Mouse (Mus musculus): ENCODE results near the gene AA986860. TPM values are rescaled to one million over a fixed set of nuclear protein-coding genes. Genes with fewer than 3 reads are reported as not detected.

Gene AA986860
- polyA plus RNA-seq, 1 experiment from 2014 or later = 8.0 TPM

DNA sequence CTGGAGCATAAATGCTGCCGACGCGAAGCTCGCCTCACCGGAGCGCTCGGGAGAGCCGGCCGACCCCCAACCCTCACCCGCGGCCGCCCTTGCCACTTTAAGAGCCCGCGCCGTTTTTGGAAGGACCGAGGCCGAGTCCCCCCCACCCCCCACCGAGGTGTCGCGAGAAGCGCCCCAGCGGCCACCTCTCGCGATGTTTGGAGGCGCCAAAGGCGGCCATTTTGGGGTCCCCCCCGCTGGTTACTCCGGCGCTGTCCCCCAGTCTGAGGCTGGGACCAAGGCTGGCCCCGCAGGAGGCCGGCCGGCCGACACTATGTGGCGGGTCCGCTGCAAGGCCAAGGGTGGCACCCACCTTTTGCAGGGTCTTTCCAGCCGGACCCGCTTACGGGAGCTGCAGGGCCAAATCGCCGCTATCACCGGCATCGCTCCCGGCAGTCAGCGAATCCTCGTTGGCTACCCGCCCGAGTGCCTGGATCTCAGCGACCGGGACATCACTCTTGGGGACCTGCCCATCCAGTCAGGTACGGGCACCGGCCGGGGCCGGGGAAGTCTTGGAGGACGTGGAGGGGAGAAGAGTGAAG, 14.4 kb upstream of the AA986860 start, which contains the start of gene Yod1:
Gene Yod1, plus strand, starts transcription at position 37 of the 581 bp plus-strand sequence.
- ATAC-seq = peak; percentile 67
- Histone ChIP-seq H3K27ac (peak within 1 kb of the TSS; percentile 92), H3K9ac (peak within 1 kb of the TSS; percentile 95), H3K4me3 (peak within 1 kb of the TSS; percentile 84), H3K4me1 (peaks cover 51% of the 10 kb centered on the region), H3K4me2 (peak within 1 kb of the TSS; percentile 86), H3K36me3 (peaks cover 36% of the 10 kb centered on the region), H3K27me3 (replicated peaks) (no peaks in the 10 kb centered on the region), H3K9me3 (replicated peaks) (no peaks in the 10 kb centered on the region)
- 1% methylated on average over 54 of the region's 54 CpGs for WGBS (ENCODE audit: insufficient replicate concordance)

DNA sequence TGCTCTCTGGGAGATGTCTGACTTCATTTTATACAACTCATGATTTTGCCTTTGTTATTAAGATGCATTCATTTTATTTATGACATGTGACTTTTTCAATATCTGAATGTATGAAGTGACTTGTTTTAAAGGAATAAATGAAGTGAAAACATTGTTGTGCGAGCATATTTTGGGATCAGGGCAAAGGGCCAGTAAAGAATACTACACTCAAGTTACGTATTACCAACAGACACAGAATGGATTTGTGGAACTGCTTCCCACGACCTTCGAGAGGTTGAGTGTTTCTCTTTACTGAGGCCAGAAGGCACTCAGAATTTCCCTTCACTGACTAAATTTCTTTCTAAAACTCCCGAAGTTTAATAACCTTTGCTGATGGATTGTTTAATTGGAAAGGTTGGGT, 7.6 kb upstream of the AA986860 start:
- Histone ChIP-seq H3K4me3 (no peak overlapping the region), H3K9me3 (replicated peaks) (no peaks in the 10 kb centered on the region), H3K9ac (no peak overlapping the region), H3K4me2 (no peak overlapping the region), H3K27me3 (replicated peaks) (no peaks in the 10 kb centered on the region), H3K36me3 (peaks cover 31% of the 10 kb centered on the region), H3K27ac (no peak overlapping the region), H3K4me1 (peaks cover 25% of the 10 kb centered on the region)
- no peak for ATAC-seq
- 88% methylated on average over 5 of the region's 5 CpGs for WGBS (ENCODE audit: insufficient replicate concordance)

DNA sequence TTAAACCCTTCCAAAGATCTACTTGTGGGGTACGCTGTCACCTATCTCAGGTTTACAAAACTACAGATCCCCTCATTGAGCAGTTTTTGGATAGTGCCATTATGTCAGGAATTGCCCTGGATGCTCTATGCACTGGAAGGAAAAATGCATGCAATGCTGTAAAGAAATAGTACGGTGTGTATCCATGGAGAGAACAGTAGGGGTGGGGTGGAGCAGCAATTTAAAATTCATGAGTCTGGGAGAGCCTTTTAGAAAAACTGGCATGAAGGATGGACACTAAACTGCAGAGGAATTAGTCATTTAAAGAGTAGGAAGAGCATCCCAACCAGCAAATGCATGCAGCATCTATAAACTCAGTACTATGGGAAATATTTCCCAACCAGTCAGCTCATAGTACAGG, 5.4 kb upstream of the AA986860 start:
- H3K36me3 ChIP-seq = peaks cover 22% of the 10 kb centered on the region
- no peaks in the 10 kb centered on the region for H3K27me3 ChIP-seq (replicated peaks)
- ATAC-seq = no peak
- H3K27ac ChIP-seq = peak overlapping the region; percentile 30; the same call in 1 of the 2 replicates
- H3K9ac ChIP-seq = no peak overlapping the region
- no peak overlapping the region for H3K4me2 ChIP-seq
- H3K9me3 ChIP-seq (replicated peaks) = no peaks in the 10 kb centered on the region
- 91% methylated on average over 2 of the region's 2 CpGs for WGBS (ENCODE audit: insufficient replicate concordance)
- peaks cover 32% of the 10 kb centered on the region for H3K4me1 ChIP-seq
- H3K4me3 ChIP-seq = no peak overlapping the region

DNA sequence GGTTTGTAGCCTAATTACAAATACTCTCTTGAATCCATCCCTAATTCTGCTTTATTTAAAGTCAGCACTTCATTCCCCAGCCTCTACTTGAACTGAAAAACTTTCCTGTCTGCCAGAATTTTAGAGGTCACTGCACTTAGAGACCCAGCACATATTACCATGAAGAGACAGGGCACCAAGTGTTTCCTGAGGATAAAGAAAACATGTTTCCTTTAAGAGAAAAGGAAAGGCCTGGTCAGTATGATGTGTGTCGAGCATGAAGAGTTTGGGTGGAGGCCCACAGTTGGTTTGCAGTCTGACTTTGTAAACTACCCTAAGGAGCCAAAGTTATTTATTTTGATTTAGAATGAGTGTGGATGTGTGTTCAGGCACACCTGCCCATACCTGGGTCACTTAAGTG, 3.7 kb upstream of the AA986860 start:
- H3K4me1 ChIP-seq = peaks cover 44% of the 10 kb centered on the region

DNA sequence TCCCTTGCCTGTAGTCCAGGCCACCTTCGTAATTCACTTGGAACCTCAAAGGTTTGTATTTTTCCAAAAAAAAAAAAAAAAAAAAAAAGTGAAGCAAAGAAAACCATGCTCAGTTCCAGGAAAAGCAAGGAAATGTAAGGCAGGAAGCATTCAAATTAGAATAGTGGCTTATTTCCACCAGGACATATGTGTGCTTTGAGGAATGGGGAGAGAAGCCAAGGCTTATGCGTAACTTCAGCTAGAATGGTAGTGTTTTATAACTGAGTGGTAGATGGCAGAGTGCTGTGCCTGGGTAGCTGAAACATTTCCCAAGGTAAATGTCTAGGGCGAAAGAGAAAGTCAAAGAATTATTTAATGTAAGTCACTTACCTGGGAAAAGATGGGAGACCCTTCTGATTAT, 3.1 kb upstream of the AA986860 start:
- WGBS (ENCODE audit: insufficient replicate concordance) = 87% methylated on average over 3 of the region's 3 CpGs

More for the DNA sequence above, 3.7 kb upstream of the AA986860 start:
- Histone ChIP-seq H3K36me3 (peaks cover 14% of the 10 kb centered on the region), H3K4me2 (no peak overlapping the region), H3K4me3 (no peak overlapping the region), H3K27me3 (replicated peaks) (no peaks in the 10 kb centered on the region), H3K27ac (peak overlapping the region; percentile 64; the same call in 1 of the 2 replicates), H3K9me3 (replicated peaks) (no peaks in the 10 kb centered on the region), H3K9ac (no peak overlapping the region)
- WGBS (ENCODE audit: insufficient replicate concordance) = 21% methylated on average over 1 of the region's 1 CpGs
- no peak for ATAC-seq

DNA sequence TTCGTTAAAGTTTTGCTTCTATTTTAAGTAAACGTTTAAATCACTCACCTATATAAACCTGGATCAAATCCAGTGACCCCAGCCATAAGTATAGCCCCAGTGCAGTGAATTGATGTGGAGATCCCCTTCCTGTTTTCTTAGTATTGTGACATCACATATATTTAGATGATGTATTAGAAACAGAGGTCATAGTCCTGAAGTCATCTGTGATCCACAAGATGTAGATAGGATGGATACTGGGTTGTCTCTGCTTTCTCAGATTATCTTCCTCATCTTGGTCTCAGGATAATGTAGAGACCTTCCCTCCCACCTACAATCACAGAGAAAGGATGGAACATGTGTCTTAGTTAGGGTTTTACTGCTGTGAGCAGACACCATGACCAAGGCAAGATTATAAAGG, 2.6 kb upstream of the AA986860 start, which contains the start of gene Pfkfb2:
Gene Pfkfb2, minus strand, starts transcription at position 101 of the 400 bp plus-strand sequence.
- Histone ChIP-seq H3K36me3 (peaks cover 4% of the 10 kb centered on the region), H3K4me1 (peaks cover 55% of the 10 kb centered on the region), H3K27ac (peak within 1 kb of the TSS; percentile 64; the same call in 1 of the 2 replicates), H3K9ac (no peak within 1 kb of the TSS), H3K4me3 (no peak within 1 kb of the TSS), H3K4me2 (no peak within 1 kb of the TSS), H3K9me3 (replicated peaks) (no peaks in the 10 kb centered on the region), H3K27me3 (replicated peaks) (no peaks in the 10 kb centered on the region)
- 67% methylated on average over 2 of the region's 2 CpGs for WGBS (ENCODE audit: insufficient replicate concordance)
- ATAC-seq = no peak

More for the DNA sequence above, 3.1 kb upstream of the AA986860 start:
- no peaks in the 10 kb centered on the region for H3K27me3 ChIP-seq (replicated peaks)
- no peaks in the 10 kb centered on the region for H3K9me3 ChIP-seq (replicated peaks)
- H3K4me2 ChIP-seq = no peak overlapping the region
- H3K4me3 ChIP-seq = no peak overlapping the region
- peaks cover 7% of the 10 kb centered on the region for H3K36me3 ChIP-seq
- no peak overlapping the region for H3K9ac ChIP-seq
- peak overlapping the region; percentile 64; the same call in 1 of the 2 replicates for H3K27ac ChIP-seq
- no peak for ATAC-seq
- peaks cover 51% of the 10 kb centered on the region for H3K4me1 ChIP-seq

DNA sequence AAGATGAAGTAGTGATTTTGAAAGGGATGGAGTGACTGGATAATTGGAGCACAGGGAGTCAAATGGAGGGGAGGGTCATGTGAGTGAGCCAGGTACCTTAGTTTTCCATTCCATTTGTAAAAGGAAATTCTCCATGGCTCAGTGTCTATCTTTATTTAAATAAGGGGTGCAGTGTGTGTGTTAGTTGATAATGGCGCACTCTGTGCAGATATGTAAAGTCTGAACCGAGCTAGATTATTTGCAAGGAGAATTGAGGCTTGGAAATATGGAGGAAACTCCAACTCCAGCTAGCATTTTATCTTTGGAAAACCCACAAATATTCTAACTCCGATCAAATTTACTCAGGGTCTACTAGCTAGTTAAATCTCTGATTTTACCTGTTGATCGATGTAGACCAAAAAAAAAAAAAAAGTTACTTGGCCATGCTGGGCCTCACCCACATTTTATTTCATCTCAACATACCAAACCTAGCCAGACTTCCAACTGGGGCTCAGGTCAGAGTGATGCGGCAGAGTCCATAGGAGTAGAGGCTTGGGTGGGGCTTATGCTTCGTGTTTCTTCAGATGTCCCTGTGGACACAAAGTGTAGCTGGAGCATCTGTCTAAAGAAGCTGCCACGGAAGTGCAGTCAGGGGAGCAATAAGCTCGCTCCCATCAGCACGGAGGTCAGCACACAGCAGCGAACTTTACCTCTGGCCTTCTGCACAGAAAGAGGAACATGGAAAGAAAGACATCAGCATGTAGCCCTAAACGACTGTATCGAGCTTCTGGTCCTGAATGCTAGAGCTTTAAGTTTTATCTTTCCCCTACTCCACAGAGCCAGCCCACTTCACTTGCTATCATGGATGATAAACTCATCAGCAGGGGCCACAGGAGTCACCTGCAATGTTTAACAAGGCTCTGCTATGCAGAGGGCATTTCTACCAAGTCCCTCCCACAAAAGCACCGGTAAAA, 1.2 kb downstream of the AA986860 start:
- H3K4me3 ChIP-seq = peak overlapping the region; percentile 65
- H3K9ac ChIP-seq = peak overlapping the region; percentile 65
- H3K9me3 ChIP-seq (replicated peaks) = no peaks in the 10 kb centered on the region
- WGBS (ENCODE audit: insufficient replicate concordance) = 43% methylated on average over 13 of the region's 13 CpGs
- H3K4me1 ChIP-seq = peaks cover 93% of the 10 kb centered on the region
- H3K36me3 ChIP-seq = peaks cover 13% of the 10 kb centered on the region; the same call in 1 of the 2 replicates
- peak overlapping the region; percentile 78 for H3K4me2 ChIP-seq
- peak; percentile 36 for ATAC-seq
- H3K27me3 ChIP-seq (replicated peaks) = no peaks in the 10 kb centered on the region
- H3K27ac ChIP-seq = peak overlapping the region; percentile 90

DNA sequence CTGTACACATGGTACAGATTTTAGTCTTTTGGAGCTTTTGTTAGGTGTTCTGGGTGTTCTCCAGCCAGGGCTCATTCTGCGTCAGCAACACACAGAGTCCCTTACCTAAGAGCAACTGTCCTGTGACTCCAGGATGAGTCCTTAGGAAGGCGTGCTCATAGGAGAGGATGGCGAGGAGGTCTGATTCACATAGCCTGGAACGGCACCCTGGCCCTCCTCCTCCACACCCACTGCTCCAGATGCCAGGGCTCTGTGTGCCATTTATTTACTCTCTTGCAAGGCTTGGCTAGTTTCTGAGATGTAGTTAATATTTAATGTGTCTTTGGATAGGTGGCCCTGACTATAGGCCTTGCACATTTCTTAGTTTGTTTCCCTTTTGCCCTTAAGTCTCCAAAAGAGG, 1.9 kb downstream of the AA986860 start:
- WGBS (ENCODE audit: insufficient replicate concordance) = 74% methylated on average over 4 of the region's 4 CpGs
- H3K4me2 ChIP-seq = peak overlapping the region; percentile 78
- peaks cover 96% of the 10 kb centered on the region for H3K4me1 ChIP-seq
- no peaks in the 10 kb centered on the region for H3K27me3 ChIP-seq (replicated peaks)
- peak overlapping the region; percentile 65 for H3K9ac ChIP-seq
- no peak for ATAC-seq
- H3K36me3 ChIP-seq = peaks cover 20% of the 10 kb centered on the region; the same call in 1 of the 2 replicates
- H3K27ac ChIP-seq = peak overlapping the region; percentile 90
- H3K4me3 ChIP-seq = peak overlapping the region; percentile 65
- no peaks in the 10 kb centered on the region for H3K9me3 ChIP-seq (replicated peaks)

DNA sequence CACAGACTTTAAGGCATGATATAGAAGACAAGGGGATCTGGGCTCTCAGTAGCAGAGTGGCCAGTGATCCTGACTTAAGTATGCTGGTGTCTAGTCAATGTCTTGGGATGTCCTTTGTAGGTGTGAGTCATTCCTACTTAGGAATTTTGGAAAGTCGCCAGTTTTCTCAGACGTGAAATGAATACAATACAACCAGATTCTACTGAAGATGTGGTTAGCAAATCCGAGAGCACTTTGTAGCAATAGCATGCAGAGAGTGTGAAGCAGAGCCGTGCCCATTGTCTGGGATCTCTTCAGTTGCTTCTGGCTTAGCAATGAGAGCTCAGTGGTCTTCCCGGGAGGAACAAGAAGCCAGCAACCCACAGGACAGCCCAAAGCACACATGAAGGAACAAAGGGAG, 2.7 kb downstream of the AA986860 start:
- peak overlapping the region; percentile 90 for H3K27ac ChIP-seq
- no peaks in the 10 kb centered on the region for H3K27me3 ChIP-seq (replicated peaks)
- H3K4me1 ChIP-seq = peaks cover 99% of the 10 kb centered on the region
- H3K9me3 ChIP-seq (replicated peaks) = no peaks in the 10 kb centered on the region
- no peak for ATAC-seq
- peaks cover 24% of the 10 kb centered on the region; the same call in 1 of the 2 replicates for H3K36me3 ChIP-seq
- H3K4me2 ChIP-seq = peak overlapping the region; percentile 78
- 73% methylated on average over 5 of the region's 5 CpGs for WGBS (ENCODE audit: insufficient replicate concordance)
- peak overlapping the region; percentile 65; the same call in 1 of the 2 replicates for H3K4me3 ChIP-seq
- H3K9ac ChIP-seq = peak overlapping the region; percentile 65

DNA sequence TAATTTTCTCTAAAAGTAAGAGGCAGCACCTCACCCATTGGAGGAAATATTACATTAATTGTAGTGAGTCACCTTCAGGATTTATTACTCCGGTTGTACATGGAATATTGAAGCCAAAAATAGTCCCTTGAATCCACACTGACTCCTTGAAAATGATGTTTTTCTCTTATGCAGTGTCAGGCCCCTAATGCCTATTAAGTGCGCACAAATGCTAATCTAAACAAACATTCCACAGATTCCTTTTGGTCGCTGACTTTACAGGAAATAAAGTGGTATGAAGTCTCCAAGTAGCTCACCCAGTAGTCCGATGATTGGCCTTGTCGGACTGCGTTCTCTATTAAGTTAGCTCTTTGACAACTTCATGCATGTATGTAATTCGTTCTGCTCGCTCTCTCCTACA, 3.1 kb downstream of the AA986860 start:
- peak overlapping the region; percentile 78 for H3K4me2 ChIP-seq
- H3K27ac ChIP-seq = peak overlapping the region; percentile 90
- H3K36me3 ChIP-seq = peaks cover 24% of the 10 kb centered on the region; the same call in 1 of the 2 replicates
- H3K9ac ChIP-seq = peak overlapping the region; percentile 65; the same call in 1 of the 2 replicates
- H3K4me3 ChIP-seq = peak overlapping the region; percentile 65; the same call in 1 of the 2 replicates
- H3K4me1 ChIP-seq = peaks cover 99% of the 10 kb centered on the region
- ATAC-seq = no peak
- no peaks in the 10 kb centered on the region for H3K9me3 ChIP-seq (replicated peaks)
- WGBS (ENCODE audit: insufficient replicate concordance) = 77% methylated on average over 8 of the region's 8 CpGs
- H3K27me3 ChIP-seq (replicated peaks) = no peaks in the 10 kb centered on the region

DNA sequence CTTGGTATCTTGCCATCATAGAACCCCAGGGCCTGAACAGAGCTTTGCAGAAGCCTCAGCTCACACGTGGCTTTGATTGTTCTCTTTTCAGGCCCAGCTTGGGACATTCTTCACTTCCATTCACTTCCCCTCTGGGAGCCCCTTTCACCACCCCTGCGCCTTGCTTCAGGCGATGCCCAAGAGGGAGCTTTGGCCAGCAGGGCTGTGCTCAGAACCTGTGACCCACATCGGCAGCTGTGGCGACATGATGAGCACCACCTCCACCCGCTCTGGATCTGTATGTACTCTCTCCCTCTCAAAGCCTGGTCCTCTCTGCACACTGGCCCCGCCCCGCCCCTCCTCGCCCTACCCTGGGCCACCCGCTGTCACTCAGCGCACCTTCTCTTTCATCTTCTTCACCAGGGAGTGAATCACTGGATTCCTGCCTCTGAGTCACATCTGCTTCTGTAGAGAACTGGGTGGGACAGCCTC, 5.7 kb downstream of the AA986860 start:
- no peak for ATAC-seq
- Histone ChIP-seq H3K27ac (peak overlapping the region; percentile 100), H3K27me3 (replicated peaks) (no peaks in the 10 kb centered on the region), H3K4me1 (peaks cover 98% of the 10 kb centered on the region), H3K4me3 (no peak overlapping the region), H3K9ac (0 out of 2 replicates have a peak overlapping the region, but pooled peaks have one; percentile 19), H3K36me3 (peaks cover 28% of the 10 kb centered on the region), H3K9me3 (replicated peaks) (no peaks in the 10 kb centered on the region), H3K4me2 (peak overlapping the region; percentile 43)
- 51% methylated on average over 11 of the region's 11 CpGs for WGBS (ENCODE audit: insufficient replicate concordance)
